Mouse (Mus musculus) ES-E14 (cell line): ENCODE data around the gene Tk1.

Experiments used
- CHD2 ChIP-seq: IDR thresholded peaks from 2 replicates; pipeline ENCODE4 v1.6.1; 2014; ENCODE audit warnings: mild to moderate bottlenecking, low read depth, low read length, inconsistent platforms
- HCFC1 ChIP-seq: IDR thresholded peaks from 2 replicates; pipeline ENCODE4 v1.6.1; 2012; ENCODE audit warnings: low read length, inconsistent platforms, borderline replicate concordance; ENCODE audit not compliant: insufficient read depth
- MAFK ChIP-seq: IDR thresholded peaks from 2 replicates; pipeline ENCODE4 v1.6.1; 2014; ENCODE audit warnings: mild to moderate bottlenecking, low read depth, low read length, inconsistent platforms; ENCODE audit not compliant: insufficient read depth
- ZC3H11A ChIP-seq: IDR thresholded peaks from 2 replicates; pipeline ENCODE4 v1.6.1; 2012; ENCODE audit warnings: low read depth, mild to moderate bottlenecking, inconsistent platforms, low read length, borderline replicate concordance
- ZNF384 ChIP-seq: IDR thresholded peaks from 2 replicates; pipeline ENCODE4 v1.6.1; 2012; ENCODE audit warnings: low read depth, low read length, inconsistent platforms

DNA sequence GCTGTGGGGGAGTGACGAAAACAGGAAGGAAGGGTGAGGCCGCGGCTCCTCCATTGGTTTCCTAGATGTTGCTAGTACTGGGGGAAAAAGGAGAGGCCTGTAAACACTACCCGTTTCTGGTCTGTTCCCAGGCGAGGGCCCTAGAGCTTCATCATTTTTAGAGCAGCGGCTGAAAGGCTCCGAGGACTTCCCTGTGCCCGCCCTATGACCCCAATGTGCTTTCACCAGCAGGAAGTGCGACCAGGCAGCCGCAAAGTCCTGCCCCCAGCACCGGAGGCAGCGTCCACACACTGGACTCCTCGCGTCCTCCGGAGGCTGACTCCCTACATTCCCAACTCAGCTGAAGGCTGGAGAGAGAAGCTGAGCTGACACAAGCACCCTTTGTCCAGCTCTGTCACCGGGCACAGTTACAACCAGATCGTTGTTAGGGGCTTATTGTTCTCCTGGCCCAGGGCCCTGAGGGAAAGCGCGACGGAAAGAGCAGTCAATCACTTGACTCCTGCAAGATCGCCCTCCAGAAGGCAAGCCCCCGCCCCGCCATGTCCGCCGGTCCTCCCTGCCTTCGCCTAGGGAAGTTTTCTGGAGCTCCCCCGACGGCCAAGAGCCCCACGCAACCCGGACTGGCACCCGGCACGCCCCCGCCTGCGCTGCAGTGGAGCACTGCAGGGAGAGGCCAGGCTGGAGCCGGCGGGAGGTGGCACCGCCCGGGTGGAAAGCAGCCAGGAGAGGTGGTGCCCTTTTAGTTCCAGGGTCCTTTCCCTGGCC is 46.3 kb downstream of the Tk1 start:
- TF ChIP-seq HCFC1 (no peak), MAFK (no peak), ZC3H11A (no peak), CHD2 (no peak), ZNF384 (no peak)
